Mouse (Mus musculus) liver, embryonic 14.5 days (tissue): ENCODE measurements around the gene Fer1l4.

Experiments
- CTCF ChIP-seq: IDR thresholded peaks from 2 replicates; pipeline ENCODE4 v1.5.1; 2016; ENCODE audit warnings: antibody characterized with exemption, low read depth, control low read depth
- EP300 ChIP-seq: IDR thresholded peaks from 2 replicates; pipeline ENCODE4 v1.6.1; 2016; ENCODE audit warnings: antibody characterized with exemption, low read depth

DNA sequence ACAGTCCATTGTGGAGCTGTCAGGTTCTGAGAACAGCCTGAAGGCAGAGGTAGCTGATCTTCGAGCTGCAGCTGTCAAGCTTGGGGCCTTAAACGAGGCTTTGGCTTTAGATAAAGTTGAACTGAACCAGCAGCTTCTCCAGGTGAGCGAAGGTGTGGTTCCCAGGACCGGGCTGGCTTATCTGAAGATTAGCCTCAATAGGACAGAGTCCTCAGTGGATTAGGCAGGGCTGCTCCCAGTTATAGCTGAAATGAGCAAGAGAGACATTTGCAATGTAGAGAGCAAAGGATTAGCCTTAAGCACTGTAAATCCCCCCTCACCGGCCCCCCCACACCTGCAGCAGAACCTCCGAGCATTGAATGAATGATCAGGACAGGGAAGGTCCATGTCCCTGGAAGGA lies 79.4 kb downstream of the Fer1l4 start:
- TF ChIP-seq CTCF = no peak
- no peak for TF ChIP-seq EP300
